Mouse (Mus musculus) embryonic facial prominence, embryonic 14.5 days (tissue): ENCODE measurements around the gene Il12rb2. TPM values are rescaled to one million over a fixed set of nuclear protein-coding genes. Genes with fewer than 3 reads are reported as not detected.

Experiments used
- ATAC-seq: fragments of 200-750 bp; cut with Nextera tagmentation; 2 replicates; pipeline ENCODE4 v1.8.0; 2017; ENCODE audit warnings: low read depth, moderate number of reproducible peaks, moderate TSS enrichment
- DNase-seq: peaks from one replicate; pipeline ENCODE4 v3.0.0-alpha.2; 2015; ENCODE audit warnings: low spot score
- H3K27ac ChIP-seq: fragments of 300-500 bp; sonication (generic); replicated peaks from 2 replicates; pipeline ENCODE4 v1.5.1; 2014; ENCODE audit warnings: low read depth, mild to moderate bottlenecking, low read length, moderate library complexity
- H3K27me3 ChIP-seq: fragments of 300-500 bp; sonication (generic); replicated peaks from 2 replicates; pipeline ENCODE4 v1.6.1; 2014; ENCODE audit warnings: low read length; ENCODE audit not compliant: control insufficient read depth, insufficient read depth
- H3K36me3 ChIP-seq: fragments of 300-500 bp; sonication (generic); 2 replicates; pipeline ENCODE4 v1.6.1; 2014; ENCODE audit warnings: low read length, mixed read lengths; ENCODE audit not compliant: control insufficient read depth, insufficient read depth
- H3K4me1 ChIP-seq: fragments of 300-500 bp; sonication (generic); 2 replicates; pipeline ENCODE4 v1.6.1; 2014; ENCODE audit warnings: antibody characterized with exemption, low read length; ENCODE audit not compliant: control insufficient read depth, insufficient read depth
- H3K4me2 ChIP-seq: fragments of 300-500 bp; sonication (generic); 2 replicates; pipeline ENCODE4 v1.6.1; 2014; ENCODE audit warnings: low read depth, mild to moderate bottlenecking, low read length, moderate library complexity, mixed read lengths
- H3K4me3 ChIP-seq: fragments of 300-500 bp; sonication (generic); 2 replicates; pipeline ENCODE4 v1.5.1; 2014; ENCODE audit warnings: low read depth, mild to moderate bottlenecking, low read length
- H3K9ac ChIP-seq: fragments of 300-500 bp; sonication (generic); 2 replicates; pipeline ENCODE4 v1.6.1; 2014; ENCODE audit warnings: low read depth, mild to moderate bottlenecking, low read length, moderate library complexity, mixed read lengths
- H3K9me3 ChIP-seq: fragments of 300-500 bp; sonication (generic); 2 replicates; pipeline ENCODE4 v1.6.1; 2016; ENCODE audit warnings: low read length; ENCODE audit not compliant: control insufficient read depth
- WGBS: fragments of 180-500 bp; shearing (Covaris S2); extraction: QIAGEN DNeasy Blood & Tissue Kit; methylation state at CpG from one replicate; pipeline ENCODE4 v1.1.7; 2014; 5-methylcytosine and 5-hydroxymethylcytosine counted together
- polyA plus RNA-seq: library from polyadenylated mRNA; unstranded; fragments of >200 nt; fragmentation: Nextera tagmentation; extraction: Ambion mirVana; gene quantifications from 2 replicates; pipeline ENCODE4 v1.2.1, GENCODE M21; 2014

Il12rb2 gene
- polyA plus RNA-seq: 0.09 and 0.22 TPM in 2 replicates

GRCm38 (mm10) chr6:67375982-67376391 is at the start of gene Il12rb2:
Il12rb2 (minus strand) TSS chr6:67376188.
- DNase-seq (peak; percentile 2), ATAC-seq (no peak)
- WGBS: 2% methylated on average over 26 of the region's 26 CpGs

GRCm38 (mm10) chr6:67421761-67422160 is 45.8 kb upstream of the Il12rb2 start:
- WGBS: 78% methylated on average over 5 of the region's 5 CpGs
- no peaks in the 10 kb centered on the region for H3K27me3 ChIP-seq

More at GRCm38 (mm10) chr6:67375982-67376391, at the start of gene Il12rb2:
- Histone ChIP-seq H3K36me3 (no peaks in the 10 kb centered on the region), H3K4me2 (peak within 1 kb of the TSS; percentile 53), H3K9ac (peak within 1 kb of the TSS; percentile 8; the same call in 1 of the 2 replicates), H3K4me1 (no peaks in the 10 kb centered on the region), H3K9me3 (no peaks in the 10 kb centered on the region), H3K27me3 (peaks cover 16% of the 10 kb centered on the region), H3K27ac (no peak within 1 kb of the TSS), H3K4me3 (peak within 1 kb of the TSS; percentile 31)

GRCm38 (mm10) chr6:67416557-67416956 is 40.6 kb upstream of the Il12rb2 start:
- Histone ChIP-seq H3K9ac (no peak overlapping the region), H3K27me3 (no peaks in the 10 kb centered on the region), H3K36me3 (no peaks in the 10 kb centered on the region), H3K27ac (no peak overlapping the region), H3K4me2 (no peak overlapping the region), H3K9me3 (no peaks in the 10 kb centered on the region), H3K4me3 (no peak overlapping the region), H3K4me1 (no peaks in the 10 kb centered on the region)
- ATAC-seq: no peak
- DNase-seq: no peak
- 86% methylated on average over 3 of the region's 3 CpGs for WGBS

More at GRCm38 (mm10) chr6:67421761-67422160, 45.8 kb upstream of the Il12rb2 start:
- no peak overlapping the region for H3K4me2 ChIP-seq
- H3K9ac ChIP-seq: no peak overlapping the region
- no peak for ATAC-seq
- H3K27ac ChIP-seq: no peak overlapping the region
- H3K9me3 ChIP-seq: no peaks in the 10 kb centered on the region
- H3K4me1 ChIP-seq: no peaks in the 10 kb centered on the region
- no peaks in the 10 kb centered on the region for H3K36me3 ChIP-seq
- no peak for DNase-seq
- H3K4me3 ChIP-seq: no peak overlapping the region

- no peaks in the 10 kb centered on the region for H3K36me3 ChIP-seq
- H3K9me3 ChIP-seq: no peaks in the 10 kb centered on the region
- no peak for DNase-seq
- no peak overlapping the region for H3K4me2 ChIP-seq
- ATAC-seq: no peak
- no peak overlapping the region for H3K27ac ChIP-seq
- H3K27me3 ChIP-seq: no peaks in the 10 kb centered on the region
- 89% methylated on average over 5 of the region's 5 CpGs for WGBS
- H3K9ac ChIP-seq: no peak overlapping the region
- H3K4me1 ChIP-seq: no peaks in the 10 kb centered on the region
- no peak overlapping the region for H3K4me3 ChIP-seq
Observed at GRCm38 (mm10) chr6:67415276-67415675, 39.3 kb upstream of the Il12rb2 start.

- ATAC-seq (no peak), DNase-seq (no peak)
- 87% methylated on average over 2 of the region's 2 CpGs for WGBS
- Histone ChIP-seq H3K9ac (no peak overlapping the region), H3K27me3 (no peaks in the 10 kb centered on the region), H3K4me1 (no peaks in the 10 kb centered on the region), H3K36me3 (no peaks in the 10 kb centered on the region), H3K9me3 (no peaks in the 10 kb centered on the region), H3K4me3 (no peak overlapping the region), H3K4me2 (no peak overlapping the region), H3K27ac (no peak overlapping the region)
Observed at GRCm38 (mm10) chr6:67413378-67413777, 37.4 kb upstream of the Il12rb2 start.

- no peak overlapping the region for H3K9ac ChIP-seq
- WGBS: 77% methylated on average over 3 of the region's 3 CpGs
- ATAC-seq: no peak
- no peaks in the 10 kb centered on the region for H3K27me3 ChIP-seq
- H3K4me2 ChIP-seq: no peak overlapping the region
- H3K27ac ChIP-seq: no peak overlapping the region
- no peak overlapping the region for H3K4me3 ChIP-seq
- DNase-seq: no peak
- no peaks in the 10 kb centered on the region for H3K9me3 ChIP-seq
- H3K36me3 ChIP-seq: no peaks in the 10 kb centered on the region
- H3K4me1 ChIP-seq: no peaks in the 10 kb centered on the region
Observed at GRCm38 (mm10) chr6:67405281-67405682, 29.3 kb upstream of the Il12rb2 start.

GRCm38 (mm10) chr6:67399551-67399950 is 23.6 kb upstream of the Il12rb2 start:
- Histone ChIP-seq H3K27me3 (no peaks in the 10 kb centered on the region), H3K27ac (no peak overlapping the region), H3K9ac (no peak overlapping the region), H3K36me3 (no peaks in the 10 kb centered on the region), H3K9me3 (no peaks in the 10 kb centered on the region), H3K4me3 (no peak overlapping the region), H3K4me2 (no peak overlapping the region), H3K4me1 (no peaks in the 10 kb centered on the region)
- DNase-seq (no peak), ATAC-seq (no peak)
- 71% methylated on average over 5 of the region's 5 CpGs for WGBS

GRCm38 (mm10) chr6:67365785-67366184 is 10.2 kb downstream of the Il12rb2 start:
- Histone ChIP-seq H3K9ac (no peak overlapping the region), H3K4me2 (no peak overlapping the region), H3K9me3 (no peaks in the 10 kb centered on the region), H3K4me3 (no peak overlapping the region), H3K27ac (no peak overlapping the region), H3K36me3 (no peaks in the 10 kb centered on the region), H3K4me1 (no peaks in the 10 kb centered on the region), H3K27me3 (no peaks in the 10 kb centered on the region)
- ATAC-seq (no peak), DNase-seq (no peak)
- WGBS: 88% methylated on average over 4 of the region's 4 CpGs

GRCm38 (mm10) chr6:67348065-67348464 is 27.9 kb downstream of the Il12rb2 start:
- no peaks in the 10 kb centered on the region for H3K27me3 ChIP-seq
- 59% methylated on average over 6 of the region's 6 CpGs for WGBS

More at GRCm38 (mm10) chr6:67348065-67348464, 27.9 kb downstream of the Il12rb2 start:
- DNase-seq: peak; percentile 53
- H3K36me3 ChIP-seq: no peaks in the 10 kb centered on the region
- no peak overlapping the region for H3K4me3 ChIP-seq
- ATAC-seq: peak; percentile 47; the same call in 1 of the 2 replicates
- no peaks in the 10 kb centered on the region for H3K9me3 ChIP-seq
- no peak overlapping the region for H3K9ac ChIP-seq
- H3K4me1 ChIP-seq: no peaks in the 10 kb centered on the region
- H3K27ac ChIP-seq: no peak overlapping the region
- H3K4me2 ChIP-seq: no peak overlapping the region
